Mouse (Mus musculus) cerebellum, adult (tissue): ENCODE measurements around the gene Rps27.
A peak's percentile ranks its signal among the peaks of the same experiment; 100 is the strongest.
"Not testable (repeated sequence)": the region's sequence is repeated elsewhere in the genome, so short reads cannot be mapped to it uniquely, and the experiment has no call there.

Experiments used
- ATAC-seq: cut with Nextera tagmentation; 2 replicates; pipeline ENCODE4 v1.9.2; 2017; ENCODE audit warnings: mild to moderate bottlenecking, moderate library complexity, mixed read lengths; ENCODE audit not compliant: insufficient number of reproducible peaks, low FRiP score, low TSS enrichment

The Rps27 gene

GRCm38 (mm10) chr3:90213377-90213866 lies at the start of gene Rps27, which contains the start of gene Rab13:
Gene Rps27 (minus strand): TSS chr3:90213651.
Gene Rab13 (plus strand): TSS chr3:90213695.
- peak; percentile 95 for ATAC-seq

GRCm38 (mm10) chr3:90258521-90258920 lies 45.1 kb upstream of the Rps27 start:
- no peak for ATAC-seq

- peak; percentile 14; the same call in 1 of the 2 replicates for ATAC-seq
Observed at GRCm38 (mm10) chr3:90256731-90257530, 43.5 kb upstream of the Rps27 start.

- ATAC-seq, result no peak
Observed at GRCm38 (mm10) chr3:90255784-90256353, 42.4 kb upstream of the Rps27 start.

GRCm38 (mm10) chr3:90255194-90255565 lies 41.7 kb upstream of the Rps27 start:
- ATAC-seq, result no peak

- ATAC-seq, result peak; percentile 17; the same call in 1 of the 2 replicates
Observed at GRCm38 (mm10) chr3:90254419-90255193, 41.2 kb upstream of the Rps27 start.

- peak; percentile 95 for ATAC-seq
Observed at GRCm38 (mm10) chr3:90253653-90254418, 40.4 kb upstream of the Rps27 start, which contains the start of gene Crtc2. Gene Crtc2 (plus strand): TSS chr3:90254163.

GRCm38 (mm10) chr3:90253174-90253573 lies 39.7 kb upstream of the Rps27 start:
- not testable (repeated sequence) for ATAC-seq

GRCm38 (mm10) chr3:90252659-90253058 lies 39.2 kb upstream of the Rps27 start:
- ATAC-seq, result not testable (repeated sequence)

- not testable (repeated sequence) for ATAC-seq
Observed at GRCm38 (mm10) chr3:90251731-90252226, 38.3 kb upstream of the Rps27 start.

GRCm38 (mm10) chr3:90250791-90251190 lies 37.3 kb upstream of the Rps27 start:
- ATAC-seq, result no peak

- no peak for ATAC-seq
Observed at GRCm38 (mm10) chr3:90248746-90249100, 35.3 kb upstream of the Rps27 start.

- ATAC-seq, result peak; percentile 90
Observed at GRCm38 (mm10) chr3:90247960-90248745, 34.7 kb upstream of the Rps27 start, which contains the start of gene Slc39a1. Gene Slc39a1 (plus strand): TSS chr3:90248172.

- no peak for ATAC-seq
Observed at GRCm38 (mm10) chr3:90247630-90247959, 34.1 kb upstream of the Rps27 start.

- no peak for ATAC-seq
Observed at GRCm38 (mm10) chr3:90245406-90245805, 32.0 kb upstream of the Rps27 start.

GRCm38 (mm10) chr3:90242984-90243775 lies 29.7 kb upstream of the Rps27 start, which contains the start of gene Creb3l4:
Gene Creb3l4 (minus strand): TSS chr3:90243512.
- no peak for ATAC-seq

GRCm38 (mm10) chr3:90241669-90242358 lies 28.4 kb upstream of the Rps27 start:
- no peak for ATAC-seq

- no peak for ATAC-seq
Observed at GRCm38 (mm10) chr3:90241251-90241650, 27.8 kb upstream of the Rps27 start.
